Mouse (Mus musculus): ENCODE data around the gene Gm21820.
"Not testable (repeated sequence)": the region's sequence is repeated elsewhere in the genome, so short reads cannot be mapped to it uniquely, and the experiment has no call there.

Gm21820 gene

DNA sequence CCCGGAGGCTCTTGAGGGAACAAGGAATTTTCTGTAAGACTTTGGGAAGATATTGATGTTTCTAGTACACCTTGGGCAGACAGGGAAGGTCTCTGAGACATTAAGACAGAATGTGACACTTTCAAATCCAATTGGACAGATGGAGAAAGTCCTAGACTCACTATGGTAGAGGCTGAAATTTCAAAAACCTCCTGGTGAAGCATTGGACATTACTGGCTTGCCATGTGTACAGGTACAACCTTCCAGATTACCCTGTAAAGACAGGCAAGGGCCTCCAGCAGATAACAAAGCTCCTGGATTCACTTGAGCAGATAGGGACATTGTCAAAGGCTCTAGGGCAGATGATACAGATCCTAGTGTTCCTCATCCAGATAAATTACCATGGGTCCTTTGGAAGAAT is at the start of gene Gm21820:
TSS of gene Gm21820 (minus strand) at position 101 of the 400 bp plus-strand sequence.
- DNase-seq (ENCODE audit: low spot score), result not testable (repeated sequence)
